In the genomic region with DNA sequence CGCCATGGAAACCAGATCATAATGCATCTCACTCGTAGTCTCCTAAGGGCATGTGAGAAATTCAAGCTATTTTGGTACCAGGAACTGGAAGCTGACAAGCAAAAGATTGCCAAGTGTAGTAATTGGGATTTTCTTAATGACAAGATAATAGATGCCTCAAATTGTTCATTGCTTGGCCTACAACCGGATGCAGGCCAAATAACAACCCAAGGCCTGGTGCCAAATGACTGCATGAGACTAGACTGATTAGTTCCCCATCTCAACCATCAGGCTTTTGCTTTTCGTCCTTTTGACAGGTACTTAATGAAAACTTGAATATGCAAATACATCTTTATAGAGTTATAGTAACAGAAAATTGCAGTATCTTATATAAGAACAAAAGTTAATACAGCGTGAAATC, we compare ENCODE assay signal across 13 mouse cellular contexts.
"Had no signal": no experiment of that assay in that cellular context is flagged by ENCODE, and none has a peak within 500 bp of the region (broad histone marks: within the 10 kb centered on the region; RNA-seq: fewer than 3 reads in every experiment).

No protein-coding gene starts in this region.

- H3K27ac ChIP-seq: left cerebral cortex, adult 2 months; limb, embryonic 12.5 days; liver, embryonic 13.5 days; lung, embryonic 15.5 days; midbrain, embryonic 12.5 days; stomach, postnatal 0 days had no signal

- H3K4me3 ChIP-seq: left cerebral cortex, adult 2 months; limb, embryonic 12.5 days; liver, embryonic 13.5 days; lung, embryonic 15.5 days; midbrain, embryonic 12.5 days; myocyte had no signal

- H3K9ac ChIP-seq: limb, embryonic 12.5 days; liver, embryonic 13.5 days; liver, postnatal 0 days; lung, embryonic 15.5 days; midbrain, embryonic 12.5 days had no signal

- ATAC-seq: liver, postnatal 0 days had no signal

- H3K4me2 ChIP-seq: limb, embryonic 12.5 days; liver, embryonic 13.5 days; lung, embryonic 15.5 days; midbrain, embryonic 12.5 days had no signal

- DNase-seq: kidney, postnatal 25 days; liver; liver, embryonic 13.5 days; liver, postnatal 0 days; right cerebral cortex, adult 18-20 months; right cerebral cortex, postnatal 25 days; thymus, postnatal 4 days had no signal

- H3K9me3 ChIP-seq: limb, embryonic 12.5 days; liver, embryonic 13.5 days; lung, embryonic 15.5 days; midbrain, embryonic 12.5 days had no signal

- H3K27me3 ChIP-seq: limb, embryonic 12.5 days; liver, embryonic 13.5 days; lung, embryonic 15.5 days; midbrain, embryonic 12.5 days had no signal

- H3K36me3 ChIP-seq: limb, embryonic 12.5 days; liver, embryonic 13.5 days; lung, embryonic 15.5 days; midbrain, embryonic 12.5 days had no signal

- H3K4me1 ChIP-seq: limb, embryonic 12.5 days; liver, embryonic 13.5 days; lung, embryonic 15.5 days; midbrain, embryonic 12.5 days had no signal
